ENCODE assay signal across 10 mouse cellular contexts in the genomic region with DNA sequence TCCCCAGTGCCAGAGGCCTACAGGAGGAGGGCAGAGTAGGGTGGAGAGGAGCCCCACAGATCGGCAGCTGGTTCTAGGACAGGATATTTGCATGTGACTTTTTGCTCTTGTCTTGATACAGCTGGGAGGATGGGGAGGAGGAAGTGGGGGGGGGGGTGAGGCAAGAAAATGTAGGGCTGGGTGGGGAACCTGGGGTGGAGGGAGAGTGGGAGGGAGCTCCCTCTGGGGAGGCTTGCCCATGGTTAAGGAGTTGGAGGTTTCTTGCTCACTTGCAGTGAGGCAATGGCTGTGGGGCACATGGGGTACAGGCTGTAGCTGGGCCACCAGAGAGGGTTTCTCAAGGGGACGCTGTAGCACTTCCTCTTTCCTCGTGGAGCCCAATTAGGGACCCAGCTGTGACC. TPM values are rescaled to one million over a fixed set of nuclear protein-coding genes. Genes with fewer than 3 reads are reported as not detected.
A peak's percentile ranks its signal among the peaks of the same experiment; 100 is the strongest.
DNase-seq lines count a peak whose midpoint lies in the region; ATAC-seq lines count a peak whose summit lies in the region.
"Had no signal": no experiment of that assay in that cellular context is flagged by ENCODE, and none has a peak within 500 bp of the region (broad histone marks: within the 10 kb centered on the region; RNA-seq: fewer than 3 reads in every experiment).

No protein-coding gene starts in this region.

- H3K4me2 ChIP-seq in midbrain, embryonic 13.5 days (replicated peaks): no peak overlapping the region
- no peak overlapping the region for H3K4me2 ChIP-seq in midbrain, embryonic 15.5 days

- no peak overlapping the region for H3K4me3 ChIP-seq in midbrain, embryonic 13.5 days (replicated peaks)
- H3K4me3 ChIP-seq in midbrain, embryonic 15.5 days: no peak overlapping the region

- H3K27me3 ChIP-seq in midbrain, embryonic 13.5 days: no peaks in the 10 kb centered on the region
- no peaks in the 10 kb centered on the region for H3K27me3 ChIP-seq in midbrain, embryonic 15.5 days (replicated peaks)

- WGBS in midbrain, embryonic 13.5 days: 65% methylated on average over 3 of the region's 3 CpGs
- 61% methylated on average over 3 of the region's 3 CpGs for WGBS in midbrain, embryonic 15.5 days

- intact Hi-C loops in left cerebral cortex, postnatal 4 days (cut with DNase I): no loop called here

- H3K9ac ChIP-seq in midbrain, embryonic 13.5 days (replicated peaks): peak overlapping the region; percentile 96; the same call in 1 of the 2 replicates
- no peak overlapping the region for H3K9ac ChIP-seq in midbrain, embryonic 15.5 days

- peaks cover 34% of the 10 kb centered on the region for H3K36me3 ChIP-seq in midbrain, embryonic 13.5 days
- peaks cover 22% of the 10 kb centered on the region for H3K36me3 ChIP-seq in midbrain, embryonic 15.5 days (replicated peaks)

- no peak overlapping the region for H3K27ac ChIP-seq in midbrain, embryonic 13.5 days
- H3K27ac ChIP-seq in midbrain, embryonic 15.5 days: no peak overlapping the region

- no peak for ATAC-seq in CD4-positive, CD25-positive, alpha-beta regulatory T cell, adult 4 months
- ATAC-seq in midbrain, embryonic 13.5 days: no peak
- ATAC-seq in midbrain, embryonic 15.5 days (replicated peaks): no peak

- H3K4me1 ChIP-seq in midbrain, embryonic 13.5 days (replicated peaks): peaks cover 37% of the 10 kb centered on the region
- H3K4me1 ChIP-seq in midbrain, embryonic 15.5 days: peaks cover 30% of the 10 kb centered on the region

- peak; percentile 74 for DNase-seq in CD4-positive, CD25-positive, alpha-beta regulatory T cell, adult 2 months (ENCODE audit: low read depth, low spot score)
- DNase-seq in lung, postnatal 25 days (ENCODE audit: low spot score): peak; percentile 61
- peak; percentile 72 for DNase-seq in thymus, postnatal 25 days
- DNase-seq in layer of hippocampus, postnatal 10 days (ENCODE audit: low spot score in 2 of 2): no peak
- no peak for DNase-seq in left cerebral cortex, postnatal 4 days

- H3K9me3 ChIP-seq in midbrain, embryonic 13.5 days: no peaks in the 10 kb centered on the region
- H3K9me3 ChIP-seq in midbrain, embryonic 15.5 days: no peaks in the 10 kb centered on the region

RNA-seq across cellular contexts. Expression of a gene that starts 2.7 kb away (rescaled TPM):
- polyA plus RNA-seq in CD4-positive, CD25-positive, alpha-beta regulatory T cell, adult 4 months (2017; shearing (Covaris generic)): 10 to 100 TPM; 26.4 to 36.7 TPM
- polyA plus RNA-seq in midbrain, embryonic 13.5 days (2015; fragmentation: Nextera tagmentation; extraction: Ambion mirVana): 26.8 and 35.7 TPM in 2 replicates
- 40.8 and 41.4 TPM in 2 replicates for polyA plus RNA-seq in midbrain, embryonic 15.5 days (2015; fragmentation: Nextera tagmentation; extraction: Ambion mirVana)
- total RNA-seq in layer of hippocampus, postnatal 10 days (2021): 10 to 100 TPM; 76.4 to 79.2 TPM
- total RNA-seq in left cerebral cortex, postnatal 4 days (2021): 10 to 100 TPM; 73.8 to 78.8 TPM

RNA-seq across cellular contexts. Expression of a gene that starts 16.5 kb away (rescaled TPM):
- polyA plus RNA-seq in CD4-positive, CD25-positive, alpha-beta regulatory T cell, adult 4 months (2017; shearing (Covaris generic)): not detected
- polyA plus RNA-seq in midbrain, embryonic 13.5 days (2015; fragmentation: Nextera tagmentation; extraction: Ambion mirVana): 2.3 and 2.8 TPM in 2 replicates
- polyA plus RNA-seq in midbrain, embryonic 15.5 days (2015; fragmentation: Nextera tagmentation; extraction: Ambion mirVana): 5.5 and 5.7 TPM in 2 replicates
- total RNA-seq in layer of hippocampus, postnatal 10 days (2021): 100 to 1,000 TPM in 1 of 2 experiments, 10 to 100 TPM in 1; 98.1 to 112 TPM
- total RNA-seq in left cerebral cortex, postnatal 4 days (2021): 10 to 100 TPM; 86.0 to 87.5 TPM

RNA-seq across cellular contexts. Expression of a gene that starts 20.9 kb away (rescaled TPM):
- polyA plus RNA-seq in CD4-positive, CD25-positive, alpha-beta regulatory T cell, adult 4 months (2017; shearing (Covaris generic)): not detected
- polyA plus RNA-seq in midbrain, embryonic 13.5 days (2015; fragmentation: Nextera tagmentation; extraction: Ambion mirVana): not detected in 2 replicates
- polyA plus RNA-seq in midbrain, embryonic 15.5 days (2015; fragmentation: Nextera tagmentation; extraction: Ambion mirVana): 0.09 and 0.14 TPM in 2 replicates
- 1 to 10 TPM in 1 of 2 experiments, under 1 TPM in 1; 0.37 to 1.2 TPM for total RNA-seq in layer of hippocampus, postnatal 10 days (2021)
- total RNA-seq in left cerebral cortex, postnatal 4 days (2021): under 1 TPM; 0.30 to 0.38 TPM
- total RNA-seq: heart, adult 18-20 months had no signal
- polyA plus RNA-seq: limb, embryonic 11.5 days had no signal

RNA-seq across cellular contexts. Expression of a gene that starts 32.5 kb away (rescaled TPM):
- not detected for polyA plus RNA-seq in CD4-positive, CD25-positive, alpha-beta regulatory T cell, adult 4 months (2017; shearing (Covaris generic))
- not detected in 2 replicates for polyA plus RNA-seq in midbrain, embryonic 13.5 days (2015; fragmentation: Nextera tagmentation; extraction: Ambion mirVana)
- polyA plus RNA-seq in midbrain, embryonic 15.5 days (2015; fragmentation: Nextera tagmentation; extraction: Ambion mirVana): 0.43 and 0.45 TPM in 2 replicates
- under 1 TPM in 1 of 2 experiments, not detected in 1; 0.75 TPM for total RNA-seq in layer of hippocampus, postnatal 10 days (2021)
- total RNA-seq in left cerebral cortex, postnatal 4 days (2021): 1 to 10 TPM in 1 of 2 experiments, under 1 TPM in 1; 0.97 to 1.1 TPM
- total RNA-seq: heart, adult 18-20 months had no signal
- polyA plus RNA-seq: limb, embryonic 11.5 days had no signal

RNA-seq across cellular contexts. Expression of a gene that starts 40.4 kb away (rescaled TPM):
- polyA plus RNA-seq in CD4-positive, CD25-positive, alpha-beta regulatory T cell, adult 4 months (2017; shearing (Covaris generic)): not detected
- polyA plus RNA-seq in midbrain, embryonic 13.5 days (2015; fragmentation: Nextera tagmentation; extraction: Ambion mirVana): 655 and 674 TPM in 2 replicates
- 622 and 645 TPM in 2 replicates for polyA plus RNA-seq in midbrain, embryonic 15.5 days (2015; fragmentation: Nextera tagmentation; extraction: Ambion mirVana)
- 100 to 1,000 TPM; 392 to 399 TPM for total RNA-seq in layer of hippocampus, postnatal 10 days (2021)
- 100 to 1,000 TPM; 623 to 643 TPM for total RNA-seq in left cerebral cortex, postnatal 4 days (2021)

Comparison
In these comparisons a context has a peak if more than half of its experiments do, and no peak if none do; other contexts are left out.
1. DNase-seq: peak in CD4-positive, CD25-positive, alpha-beta regulatory T cell, adult 2 months (single experiment), lung, postnatal 25 days (single experiment) and thymus, postnatal 25 days (single experiment); none in layer of hippocampus, postnatal 10 days (0 of 2) and left cerebral cortex, postnatal 4 days (single experiment).